Mouse (Mus musculus): Measurements from ENCODE around the gene Senp6.

- TF ChIP-seq CTCF (IDR thresholded peaks at IDR 0.05; ENCODE audit: extremely low read depth, insufficient read depth, insufficient read length, insufficient replicate concordance) (no peak), POLR2A (IDR thresholded peaks at IDR 0.05; ENCODE audit: low read depth, low read length) (no peak)
Observed at GRCm38 (mm10) chr9:80173629-80174028, 106.9 kb downstream of the Senp6 start.
